Mouse (Mus musculus) lung, postnatal 0 days (tissue): ENCODE results near the gene Lmo2. TPM values are rescaled to one million over a fixed set of nuclear protein-coding genes. Genes with fewer than 3 reads are reported as not detected.

Experiments
- ATAC-seq: fragments of 200-750 bp; cut with Nextera tagmentation; 2 replicates; pipeline ENCODE4 v1.8.0; 2017; ENCODE audit warnings: moderate library complexity
- DNase-seq: peaks from one replicate; pipeline ENCODE4 v3.0.0-alpha.2; 2016; ENCODE audit warnings: low spot score
- H3K27ac ChIP-seq: fragments of 300-500 bp; sonication (generic); 2 replicates; pipeline ENCODE4 v1.5.1; 2014; ENCODE audit warnings: antibody characterized with exemption, mild to moderate bottlenecking, low read length, mixed read lengths
- H3K27me3 ChIP-seq: fragments of 300-500 bp; sonication (generic); replicated peaks from 2 replicates; pipeline ENCODE4 v1.6.1; 2014; ENCODE audit warnings: low read length, mixed read lengths; ENCODE audit not compliant: insufficient read depth
- H3K36me3 ChIP-seq: fragments of 300-500 bp; sonication (generic); 2 replicates; pipeline ENCODE4 v1.6.1; 2014; ENCODE audit warnings: low read length, mixed read lengths; ENCODE audit not compliant: insufficient read depth
- H3K4me1 ChIP-seq: fragments of 300-500 bp; sonication (generic); 2 replicates; pipeline ENCODE4 v1.6.1; 2014; ENCODE audit warnings: antibody characterized with exemption, low read depth, low read length, mixed read lengths; ENCODE audit not compliant: insufficient read depth
- H3K4me2 ChIP-seq: fragments of 300-500 bp; sonication (generic); replicated peaks from 2 replicates; pipeline ENCODE4 v1.6.1; 2014; ENCODE audit warnings: low read depth, mild to moderate bottlenecking, low read length, moderate library complexity, mixed read lengths
- H3K4me3 ChIP-seq: fragments of 300-500 bp; sonication (generic); 2 replicates; pipeline ENCODE4 v1.5.1; 2014; ENCODE audit warnings: low read depth, low read length
- H3K9ac ChIP-seq: fragments of 300-500 bp; sonication (generic); replicated peaks from 2 replicates; pipeline ENCODE4 v1.6.1; 2014; ENCODE audit warnings: low read depth, mild to moderate bottlenecking
- H3K9me3 ChIP-seq: fragments of 300-500 bp; sonication (generic); 2 replicates; pipeline ENCODE4 v1.6.1; 2016; ENCODE audit warnings: low read length, mixed read lengths
- CTCF ChIP-seq: IDR thresholded peaks from 2 replicates; pipeline ENCODE4 v1.5.1; 2016; ENCODE audit warnings: antibody characterized with exemption, mild to moderate bottlenecking
- EP300 ChIP-seq: IDR thresholded peaks from 2 replicates; pipeline ENCODE4 v1.6.1; 2016; ENCODE audit warnings: antibody characterized with exemption, mild to moderate bottlenecking, control low read depth
- WGBS: fragments of 180-500 bp; shearing (Covaris S2); extraction: QIAGEN DNeasy Blood & Tissue Kit; methylation state at CpG from one replicate; pipeline ENCODE4 v1.1.7; 2014; 5-methylcytosine and 5-hydroxymethylcytosine counted together
- polyA plus RNA-seq: library from polyadenylated mRNA; unstranded; fragments of >200 nt; fragmentation: Nextera tagmentation; extraction: Ambion mirVana; gene quantifications from 2 replicates; pipeline ENCODE4 v1.2.1, GENCODE M21; 2015

The Lmo2 gene
- polyA plus RNA-seq, 1 experiment from 2014 or later: 30.6 TPM

- DNase-seq: peak; percentile 74
- no peak for TF ChIP-seq CTCF
- TF ChIP-seq EP300: peak; percentile 18; the same call in 1 of the 2 replicates
- peak overlapping the region; percentile 39 for H3K9ac ChIP-seq
- H3K27ac ChIP-seq: peak overlapping the region; percentile 75
- peak overlapping the region; percentile 72 for H3K4me3 ChIP-seq
- no peaks in the 10 kb centered on the region for H3K27me3 ChIP-seq
- H3K9me3 ChIP-seq: no peaks in the 10 kb centered on the region
- H3K4me1 ChIP-seq: no peaks in the 10 kb centered on the region; the same call in 1 of the 2 replicates
- H3K36me3 ChIP-seq: no peaks in the 10 kb centered on the region
- ATAC-seq: peak; percentile 68
- WGBS: under 1% methylated on average over 45 of the region's 79 CpGs
- peak overlapping the region; percentile 79 for H3K4me2 ChIP-seq
These were observed 12.4 kb downstream of the Lmo2 start for GRCm38 (mm10) chr2:103970041-103970790.

DNA sequence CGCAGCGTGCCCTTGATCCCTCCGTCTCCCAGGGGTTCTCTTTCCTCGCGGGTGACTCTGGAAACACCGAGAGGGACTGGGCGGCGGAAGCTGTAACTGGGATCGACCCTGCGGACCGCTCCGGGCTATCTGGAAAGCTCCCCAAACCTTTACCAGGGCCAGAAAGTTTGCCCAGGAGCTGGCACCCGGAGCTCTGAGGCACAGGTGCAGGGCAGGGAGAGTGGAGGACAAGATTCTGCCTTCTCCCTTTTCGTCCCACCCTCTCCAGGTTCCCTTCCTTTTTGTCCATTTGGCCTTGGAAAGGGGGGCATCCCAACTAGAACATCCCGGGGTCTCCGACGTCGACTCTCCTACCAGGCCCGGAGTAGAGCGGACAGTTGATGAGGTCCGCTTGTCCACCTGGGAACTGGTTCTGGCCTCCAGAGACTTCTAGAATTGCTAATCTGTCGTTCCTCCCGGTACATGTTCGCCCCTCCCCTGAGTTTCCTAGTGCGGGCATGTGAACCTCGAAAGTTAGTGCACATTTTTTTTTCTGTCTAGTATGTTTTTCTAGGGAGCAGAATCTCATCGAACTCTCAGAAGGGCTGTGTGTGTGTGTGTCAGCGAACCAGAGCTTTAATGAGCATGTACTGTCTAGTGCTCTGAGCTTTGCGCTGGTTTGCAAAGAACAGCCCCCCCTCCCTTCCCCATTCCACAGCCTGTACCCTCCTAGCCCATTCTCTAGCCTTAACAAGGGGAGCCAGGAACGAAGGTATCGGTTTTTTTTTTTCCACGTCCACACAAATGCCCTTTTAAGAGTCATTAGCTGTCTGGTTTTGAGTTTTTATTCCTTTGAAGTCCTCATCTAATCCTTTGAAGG lies 13.2 kb downstream of the Lmo2 start:
- peak overlapping the region; percentile 75 for H3K27ac ChIP-seq
- WGBS: under 1% methylated on average over 25 of the region's 32 CpGs
- peak overlapping the region; percentile 72 for H3K4me3 ChIP-seq
- peak overlapping the region; percentile 39 for H3K9ac ChIP-seq
- no peaks in the 10 kb centered on the region for H3K27me3 ChIP-seq
- H3K4me2 ChIP-seq: peak overlapping the region; percentile 79
- TF ChIP-seq CTCF (no peak), EP300 (no peak)
- ATAC-seq (peak; percentile 22; the same call in 1 of the 2 replicates), DNase-seq (peak; percentile 8)
- H3K4me1 ChIP-seq: no peaks in the 10 kb centered on the region; the same call in 1 of the 2 replicates
- H3K36me3 ChIP-seq: no peaks in the 10 kb centered on the region
- no peaks in the 10 kb centered on the region for H3K9me3 ChIP-seq

- Histone ChIP-seq H3K27ac (no peak overlapping the region), H3K27me3 (no peaks in the 10 kb centered on the region), H3K9me3 (no peaks in the 10 kb centered on the region), H3K4me2 (peak overlapping the region; percentile 79; the same call in 1 of the 2 replicates), H3K4me1 (no peaks in the 10 kb centered on the region; the same call in 1 of the 2 replicates), H3K36me3 (no peaks in the 10 kb centered on the region), H3K9ac (no peak overlapping the region), H3K4me3 (peak overlapping the region; percentile 72; the same call in 1 of the 2 replicates)
- no peak for ATAC-seq
- WGBS: 17% methylated on average over 3 of the region's 3 CpGs
- peak; percentile 11 for DNase-seq
- TF ChIP-seq CTCF: no peak
- no peak for TF ChIP-seq EP300
These were observed 14.1 kb downstream of the Lmo2 start for GRCm38 (mm10) chr2:103971838-103972237.

GRCm38 (mm10) chr2:103975904-103976303 lies 18.1 kb downstream of the Lmo2 start:
- 58% methylated on average over 7 of the region's 7 CpGs for WGBS
- Histone ChIP-seq H3K9me3 (no peaks in the 10 kb centered on the region), H3K27me3 (no peaks in the 10 kb centered on the region), H3K4me3 (no peak overlapping the region), H3K27ac (no peak overlapping the region), H3K36me3 (no peaks in the 10 kb centered on the region), H3K4me1 (no peaks in the 10 kb centered on the region), H3K4me2 (no peak overlapping the region), H3K9ac (no peak overlapping the region)
- no peak for DNase-seq
- ATAC-seq: no peak
- TF ChIP-seq CTCF (no peak), EP300 (no peak)

- no peaks in the 10 kb centered on the region for H3K4me1 ChIP-seq
- WGBS: 74% methylated on average over 8 of the region's 8 CpGs
- no peak overlapping the region for H3K27ac ChIP-seq
- no peaks in the 10 kb centered on the region for H3K9me3 ChIP-seq
- H3K36me3 ChIP-seq: no peaks in the 10 kb centered on the region
- DNase-seq (no peak), ATAC-seq (no peak)
- no peak overlapping the region for H3K4me3 ChIP-seq
- no peaks in the 10 kb centered on the region for H3K27me3 ChIP-seq
- H3K4me2 ChIP-seq: no peak overlapping the region
- no peak overlapping the region for H3K9ac ChIP-seq
- TF ChIP-seq EP300 (no peak), CTCF (no peak)
These were observed 19.4 kb downstream of the Lmo2 start for GRCm38 (mm10) chr2:103977216-103977615.

DNA sequence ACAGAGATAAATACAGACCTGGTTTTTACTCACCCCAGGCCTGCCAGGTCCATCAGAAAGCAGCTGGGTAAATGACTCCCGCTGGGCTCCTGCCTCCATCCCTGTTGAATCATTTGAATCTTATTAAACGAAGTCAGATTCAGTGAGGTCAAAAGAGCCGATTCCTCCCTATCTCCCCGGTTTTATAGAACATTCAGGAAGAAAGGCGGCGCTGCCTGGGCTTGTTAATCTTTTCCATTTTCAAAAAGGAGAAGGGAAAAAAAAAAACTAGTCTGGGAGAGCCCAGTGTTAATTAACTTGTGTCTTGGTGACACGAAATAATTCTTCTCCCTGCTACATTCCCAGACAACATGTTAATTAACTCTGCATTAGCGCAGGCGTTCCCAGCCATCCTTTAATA lies 19.9 kb downstream of the Lmo2 start:
- no peaks in the 10 kb centered on the region for H3K27me3 ChIP-seq
- H3K4me1 ChIP-seq: no peaks in the 10 kb centered on the region
- H3K27ac ChIP-seq: no peak overlapping the region
- no peak for TF ChIP-seq CTCF
- TF ChIP-seq EP300: no peak
- no peak overlapping the region for H3K9ac ChIP-seq
- no peaks in the 10 kb centered on the region for H3K9me3 ChIP-seq
- no peak overlapping the region for H3K4me3 ChIP-seq
- no peak for ATAC-seq
- no peak for DNase-seq
- WGBS: 64% methylated on average over 9 of the region's 9 CpGs
- no peak overlapping the region for H3K4me2 ChIP-seq
- no peaks in the 10 kb centered on the region for H3K36me3 ChIP-seq
